Mouse (Mus musculus): ENCODE data around the gene Pde4d.

Pde4d gene

DNA sequence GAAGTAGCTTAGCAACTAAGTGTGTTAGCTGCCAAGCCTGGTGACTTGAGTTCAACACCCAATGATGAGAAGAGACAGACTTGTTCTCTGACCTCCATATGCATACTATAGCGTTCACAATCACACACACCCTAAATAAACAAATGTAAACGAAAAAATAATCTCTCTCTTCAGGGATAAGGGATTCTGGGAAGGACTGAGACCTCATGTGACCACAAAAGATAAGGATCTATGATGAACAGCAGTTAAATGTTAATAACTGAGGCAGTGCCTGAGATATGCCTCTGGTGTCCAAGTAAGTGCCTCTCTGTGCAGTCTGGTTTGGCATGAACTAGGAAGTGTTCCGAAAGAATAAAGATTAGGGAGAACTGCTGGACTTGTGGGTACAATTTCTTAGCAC, 1243.1 kb downstream of the Pde4d start:
- in situ Hi-C loops (cut with MboI; ENCODE audit: unreplicated experiment in 2 of 2) = no loop called here

DNA sequence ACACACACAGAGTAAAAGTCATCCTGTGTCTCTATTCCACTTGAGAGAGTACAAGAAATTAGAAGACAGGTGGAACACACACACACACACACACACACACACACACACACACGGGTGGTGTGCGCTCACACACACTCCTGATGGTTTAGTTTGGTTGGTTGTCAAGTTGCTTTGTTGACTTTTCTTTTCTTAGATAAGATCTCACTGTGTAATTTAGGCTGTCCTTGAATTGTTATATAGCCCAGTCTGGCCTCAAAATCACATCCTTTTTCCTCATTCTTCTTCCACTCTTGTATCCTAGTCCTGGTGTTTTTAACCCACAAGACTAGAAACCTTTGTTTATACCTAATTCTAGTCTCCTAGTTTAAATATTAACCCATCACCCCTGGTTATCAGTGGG, 1244.0 kb downstream of the Pde4d start:
- in situ Hi-C loops (cut with MboI; ENCODE audit: unreplicated experiment in 2 of 2) = no loop called here

DNA sequence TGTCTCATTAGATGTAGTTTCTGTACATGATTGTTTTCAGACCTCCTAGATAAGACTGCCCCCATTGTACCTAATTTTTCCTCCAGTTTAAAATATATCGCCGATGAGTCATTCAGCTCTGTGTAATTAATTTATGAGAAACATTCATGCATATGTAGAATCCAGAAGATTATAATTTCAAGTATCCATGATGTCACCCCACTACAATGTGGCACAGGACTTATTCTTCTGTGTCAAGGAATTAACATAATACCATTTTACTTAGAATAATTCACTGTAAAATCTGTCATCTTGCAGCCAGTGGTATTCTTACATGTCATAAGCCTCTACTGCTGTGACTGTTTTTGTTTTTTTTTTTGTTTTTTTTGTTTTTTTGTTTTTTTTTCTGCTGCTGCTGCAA, 1244.5 kb downstream of the Pde4d start:
- in situ Hi-C loops (cut with MboI; ENCODE audit: unreplicated experiment in 2 of 2) = no loop called here

DNA sequence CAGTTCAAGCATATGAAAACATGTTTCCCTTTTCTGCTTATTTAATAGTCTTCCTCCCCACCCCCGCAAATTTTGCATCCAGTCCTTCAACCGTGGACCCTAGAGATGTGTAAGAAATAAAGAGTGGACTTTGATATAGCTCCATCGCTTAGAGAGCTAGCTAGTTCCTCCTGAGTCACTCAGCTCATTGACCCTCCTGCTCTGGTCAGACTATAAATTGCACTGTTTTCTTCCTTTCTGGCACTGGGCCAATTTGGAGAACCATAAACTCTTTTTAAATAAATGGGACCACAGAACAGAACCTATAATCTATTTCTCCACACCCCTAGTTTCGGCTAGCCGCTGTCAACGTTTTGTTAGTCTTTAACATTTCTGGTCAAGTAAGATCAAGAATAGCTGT, 1245.3 kb downstream of the Pde4d start:
- in situ Hi-C loops (cut with MboI; ENCODE audit: unreplicated experiment in 2 of 2) = no loop called here

DNA sequence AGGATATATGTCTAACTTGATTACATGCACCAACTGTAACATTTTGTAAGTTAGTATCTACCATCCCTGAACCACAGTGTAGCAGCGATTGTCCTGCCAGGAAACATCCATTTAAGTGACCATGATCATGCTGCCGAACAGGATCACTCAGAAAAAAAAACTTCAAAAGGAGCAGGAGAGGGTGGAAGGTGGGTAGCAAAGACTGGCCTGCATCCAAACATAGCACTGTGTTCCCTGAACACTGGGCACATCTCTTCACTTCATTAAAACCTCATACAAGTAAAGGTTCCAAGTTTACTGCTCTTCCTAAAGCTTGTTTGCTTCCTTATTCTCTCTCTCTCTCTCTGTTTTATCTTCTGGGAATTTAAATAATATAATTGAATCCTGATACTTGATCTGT, 1256.4 kb downstream of the Pde4d start:
- in situ Hi-C loops (cut with MboI; ENCODE audit: unreplicated experiment in 2 of 2) = no loop called here

DNA sequence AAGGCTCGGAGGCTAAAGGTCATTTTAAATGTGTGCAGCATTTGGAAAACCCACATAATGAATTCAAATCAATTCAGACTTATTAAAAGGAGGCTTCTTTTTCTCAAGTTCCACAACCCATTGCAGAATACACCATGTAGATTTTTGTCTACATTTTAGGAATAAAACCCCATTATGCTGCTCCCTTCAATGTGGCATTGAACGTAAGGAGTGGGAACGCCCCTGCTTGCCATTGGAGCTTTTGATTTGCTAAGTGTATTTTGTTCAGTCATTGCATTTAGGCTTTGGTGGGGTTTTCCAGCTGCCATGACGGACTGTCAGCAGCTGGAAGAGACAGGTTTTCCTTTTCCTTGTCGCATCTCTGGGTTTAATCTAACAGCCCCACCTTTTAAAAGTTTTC, 1256.8 kb downstream of the Pde4d start:
- in situ Hi-C loops (cut with MboI; ENCODE audit: unreplicated experiment in 2 of 2) = no loop called here

DNA sequence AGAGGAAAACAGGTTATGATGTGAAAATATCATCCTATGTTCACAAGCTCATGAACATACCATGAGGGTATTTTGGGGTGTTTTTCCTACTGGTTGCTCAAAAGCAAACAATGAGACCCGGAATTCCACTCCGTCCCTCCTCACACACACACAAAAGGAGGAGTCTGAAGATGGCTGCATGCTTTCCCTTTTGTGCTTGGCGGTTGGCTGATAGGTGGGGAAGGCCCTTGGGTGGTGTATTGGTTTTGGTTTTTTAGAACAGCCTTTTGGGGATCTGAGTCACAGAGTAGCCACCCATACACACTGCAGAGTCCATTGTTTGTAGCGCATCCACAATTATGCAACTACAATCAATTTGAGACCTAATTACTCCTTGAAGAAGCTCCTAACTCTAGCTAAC, 1257.4 kb downstream of the Pde4d start:
- in situ Hi-C loops (cut with MboI; ENCODE audit: unreplicated experiment in 2 of 2) = no loop called here

DNA sequence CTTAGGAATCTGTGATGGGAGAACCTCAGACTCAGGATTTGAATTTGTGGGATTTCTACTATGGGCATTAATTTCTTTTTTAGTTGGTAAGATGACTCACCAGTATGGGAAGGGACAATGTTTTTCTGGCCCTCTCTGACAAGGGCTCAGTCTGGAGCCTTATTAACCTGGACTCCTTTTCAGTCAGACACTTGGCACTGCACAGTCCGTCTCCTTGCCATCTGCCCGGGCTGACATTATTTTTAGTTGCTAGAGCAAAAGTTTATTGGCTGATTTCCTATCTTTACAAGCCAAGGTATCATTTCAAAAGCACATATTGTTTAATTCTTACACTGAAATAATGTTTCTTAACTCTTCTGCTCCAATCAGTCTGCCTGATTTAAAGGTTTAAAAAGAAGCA, 1258.6 kb downstream of the Pde4d start:
- in situ Hi-C loops (cut with MboI; ENCODE audit: unreplicated experiment in 2 of 2) = no loop called here

DNA sequence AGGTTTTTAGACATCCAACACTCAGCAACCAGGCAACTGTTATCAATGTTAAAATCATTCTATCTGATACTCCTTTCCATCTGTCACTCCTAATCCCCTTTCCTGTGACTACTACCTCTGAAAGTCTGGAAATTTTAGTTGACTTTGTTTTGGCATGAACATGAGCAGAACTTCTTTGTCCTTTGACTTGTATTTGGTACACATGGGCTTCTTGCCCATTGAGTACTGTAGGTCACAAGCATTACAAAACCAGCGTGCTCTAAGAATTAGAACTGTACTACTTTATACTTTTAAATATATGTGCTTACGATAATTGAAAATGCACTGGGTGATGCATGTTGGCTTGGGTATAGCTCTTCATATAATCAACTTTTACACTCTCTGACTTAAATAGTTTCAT, 1264.8 kb downstream of the Pde4d start:
- in situ Hi-C loops (cut with MboI; ENCODE audit: unreplicated experiment in 2 of 2) = no loop called here

DNA sequence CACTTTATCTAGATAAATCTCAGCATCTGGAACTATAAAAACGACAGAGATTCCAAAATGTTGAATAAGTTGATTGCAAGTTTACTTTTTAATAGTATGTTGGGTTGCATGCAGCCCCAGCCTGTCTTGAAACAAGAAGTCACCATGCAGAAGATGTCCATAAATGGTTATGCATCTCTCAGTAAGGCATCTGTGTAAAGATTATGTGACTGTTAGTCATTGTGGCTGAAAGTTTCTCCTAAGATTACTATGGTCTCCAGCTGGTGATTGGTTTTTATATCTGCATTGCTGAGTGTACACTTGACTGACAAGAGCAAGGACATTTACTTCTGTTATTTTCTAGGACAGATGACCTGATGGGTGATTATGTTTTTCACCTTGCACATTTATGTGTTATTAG, 1265.6 kb downstream of the Pde4d start:
- in situ Hi-C loops (cut with MboI; ENCODE audit: unreplicated experiment in 2 of 2) = no loop called here

DNA sequence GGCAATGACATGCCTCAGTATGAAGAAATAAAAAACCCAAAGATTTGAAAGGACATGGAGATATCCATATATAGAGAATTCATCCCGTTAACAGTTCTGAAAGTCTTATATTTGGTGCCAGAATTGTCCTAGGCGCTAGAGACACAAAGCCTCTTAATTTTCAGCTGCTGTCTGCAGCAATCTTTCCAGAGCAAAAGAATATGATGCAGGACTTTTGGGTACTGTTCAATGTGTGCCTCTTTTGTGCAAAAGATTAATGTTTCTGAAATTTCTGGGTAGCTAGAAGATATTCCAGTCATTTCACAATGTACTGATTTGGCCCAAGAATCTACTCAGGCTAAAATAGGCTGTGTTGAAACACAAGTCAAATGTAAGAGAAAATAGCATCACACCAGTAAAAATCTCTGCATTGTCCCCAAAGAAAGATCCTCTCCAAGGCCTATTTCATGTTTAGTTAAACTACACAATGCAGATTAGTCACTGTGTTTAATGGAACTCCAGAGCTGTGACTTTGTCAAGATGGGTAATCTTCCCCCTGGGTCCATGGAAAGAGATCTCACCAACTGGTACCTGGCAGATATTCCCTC, 1270.5 kb downstream of the Pde4d start:
- in situ Hi-C loops (cut with MboI; ENCODE audit: unreplicated experiment in 2 of 2) = no loop called here

DNA sequence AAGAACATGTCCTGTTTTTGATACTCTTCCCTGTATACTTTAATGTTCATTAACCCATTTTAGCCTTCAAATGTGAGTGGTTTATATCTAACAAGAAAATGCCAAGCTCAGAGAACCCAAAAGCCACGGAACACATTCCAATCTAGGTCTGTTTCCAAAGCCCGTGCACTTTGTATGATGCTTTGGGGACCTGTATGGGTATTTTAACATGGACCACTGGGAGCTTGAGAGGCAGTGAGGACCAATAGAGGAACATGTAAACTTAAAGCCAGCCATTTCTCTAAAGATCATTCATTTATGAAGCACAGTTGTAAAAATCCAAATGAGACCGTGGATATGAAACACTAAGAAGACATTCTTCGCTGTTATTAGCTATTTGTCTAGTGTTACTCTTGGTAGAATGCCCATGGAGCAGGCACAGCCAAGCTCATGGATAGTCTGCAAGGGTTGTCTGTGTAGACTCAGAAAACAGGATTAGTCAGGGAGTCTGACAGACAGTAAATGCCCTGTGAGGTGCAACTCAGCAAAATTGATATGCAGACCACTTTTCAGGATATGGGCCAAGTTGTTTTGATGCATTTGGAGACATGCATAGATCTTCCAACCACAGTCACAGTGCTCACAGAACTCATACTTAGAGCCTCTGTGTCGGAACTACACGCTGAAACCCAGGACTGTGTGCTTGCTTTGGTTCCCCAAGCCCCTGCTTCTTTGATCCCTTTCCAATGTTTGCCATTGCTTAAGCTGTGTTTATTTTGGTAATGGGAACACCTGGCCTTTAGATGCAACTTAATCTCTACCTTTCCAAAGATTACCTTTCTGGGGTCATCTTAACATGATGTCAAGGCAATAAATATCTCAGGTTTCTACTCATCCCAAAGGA, 1272.7 kb downstream of the Pde4d start:
- in situ Hi-C loops (cut with MboI; ENCODE audit: unreplicated experiment in 2 of 2) = no loop called here

DNA sequence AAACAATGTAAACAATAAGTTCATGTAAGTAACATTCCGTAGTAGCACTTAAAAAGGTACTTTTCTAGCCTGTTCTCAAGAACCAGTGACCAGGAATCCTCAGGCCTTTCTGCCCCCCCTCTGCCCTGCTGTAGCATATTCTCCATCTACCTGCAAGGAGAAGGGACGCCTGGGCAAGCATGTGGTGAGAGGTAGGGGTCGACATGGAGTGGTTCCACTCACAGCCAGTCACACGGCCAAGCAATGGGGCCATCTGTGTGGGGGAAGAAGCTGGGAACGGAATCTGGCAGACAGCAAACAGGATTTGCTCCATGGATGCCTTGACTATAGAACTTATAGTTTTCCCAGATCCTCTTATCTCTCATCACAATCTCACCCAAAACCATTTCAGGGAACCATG, 1277.6 kb downstream of the Pde4d start:
- in situ Hi-C loops (cut with MboI; ENCODE audit: unreplicated experiment in 2 of 2) = loop anchor here in 1 of 2 experiments (25.0 kb wide), 1 partner anchor 1065 kb away; no protein-coding TSS in a partner anchor

DNA sequence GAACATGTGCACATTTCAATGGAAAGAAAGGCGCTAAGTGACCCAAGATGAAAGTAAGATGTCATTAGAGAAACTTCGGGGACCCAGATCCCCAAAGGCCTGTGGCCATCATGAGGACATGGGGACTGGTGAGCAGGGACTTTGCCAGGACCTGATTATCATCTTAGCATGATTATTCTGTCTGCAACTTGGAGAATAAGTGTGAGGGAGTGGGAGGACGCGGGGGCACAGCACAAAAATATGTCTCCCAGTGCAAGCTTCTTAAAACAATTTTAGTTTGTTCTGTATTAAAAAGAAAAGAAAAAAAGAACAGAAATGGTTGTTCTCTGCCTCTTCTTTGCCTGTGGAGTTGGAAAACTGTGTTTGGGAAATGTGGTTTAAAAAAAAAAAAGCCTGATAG, 1279.9 kb downstream of the Pde4d start:
- in situ Hi-C loops (cut with MboI; ENCODE audit: unreplicated experiment in 2 of 2) = loop anchor here in 1 of 2 experiments (25.0 kb wide), 1 partner anchor 1067 kb away; no protein-coding TSS in a partner anchor

DNA sequence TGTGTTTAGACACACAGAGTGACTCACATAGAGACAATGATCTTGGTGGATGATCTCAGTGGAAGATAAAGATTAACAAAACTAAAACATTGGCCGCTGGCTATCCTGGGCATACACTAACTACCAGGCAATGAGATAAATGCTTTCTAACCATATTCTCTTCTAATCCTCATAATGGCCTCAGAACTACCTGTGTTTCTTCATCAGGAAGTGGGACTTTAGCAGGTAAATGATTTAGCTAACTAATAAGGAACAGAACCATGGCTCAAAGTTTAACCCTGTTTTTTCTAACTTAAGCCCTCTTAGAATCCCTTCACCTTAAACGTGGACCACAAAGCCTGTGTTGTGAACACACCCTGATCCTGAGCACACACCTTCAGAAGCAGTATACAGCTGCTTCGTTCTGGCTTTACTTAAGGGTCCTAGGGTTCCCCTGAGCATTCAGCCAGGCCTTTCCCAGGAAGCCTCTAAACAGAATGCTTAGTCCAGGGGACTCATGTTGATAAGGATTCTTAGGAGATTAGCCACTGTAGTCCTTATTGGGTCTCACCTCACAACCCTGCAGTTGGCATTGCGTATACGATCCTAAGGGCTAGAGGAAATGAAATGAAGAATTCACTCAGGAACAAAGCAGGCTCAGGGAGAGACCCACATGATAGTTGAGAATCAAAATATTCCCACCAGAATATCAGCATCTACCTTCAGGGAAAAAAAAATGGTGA, 1283.1 kb downstream of the Pde4d start:
- in situ Hi-C loops (cut with MboI; ENCODE audit: unreplicated experiment in 2 of 2) = loop anchor here in 1 of 2 experiments (25.0 kb wide), 1 partner anchor 1071 kb away; no protein-coding TSS in a partner anchor

DNA sequence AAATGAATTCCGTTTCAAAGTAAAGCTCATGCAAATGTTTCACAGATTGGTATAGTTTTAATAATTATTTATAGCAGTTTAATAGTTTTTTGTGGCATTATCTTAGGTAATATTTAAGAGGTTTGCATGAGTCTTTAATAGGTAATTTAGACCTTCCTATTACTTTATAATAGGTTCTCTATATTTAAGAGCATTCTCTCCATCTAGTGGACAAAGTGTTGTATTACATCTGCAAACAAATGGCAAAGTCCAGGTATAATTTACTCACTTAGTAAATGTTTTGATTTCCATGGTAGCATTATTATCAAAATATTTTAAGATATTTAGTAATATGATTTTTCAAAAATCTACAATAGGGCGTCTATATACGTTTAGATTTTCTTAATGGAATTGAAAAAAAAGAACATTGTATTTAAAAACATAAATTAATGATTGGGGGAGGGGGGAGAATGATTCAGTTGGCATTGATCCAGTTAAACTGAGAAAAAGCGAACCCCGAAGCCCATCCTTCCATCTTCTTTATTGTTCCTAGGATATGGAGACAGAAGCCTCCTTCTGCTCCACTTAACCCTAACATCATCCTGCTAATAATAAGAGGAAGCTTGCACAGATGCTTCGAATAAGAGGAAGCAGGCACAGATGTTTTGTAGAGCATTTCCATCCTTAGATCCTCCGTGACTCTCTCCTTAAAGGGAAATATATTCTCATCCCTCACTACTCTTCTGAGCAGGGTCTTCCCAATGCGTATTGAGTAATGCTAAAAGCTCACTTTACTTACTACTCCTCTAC, 1286.7 kb downstream of the Pde4d start:
- in situ Hi-C loops (cut with MboI; ENCODE audit: unreplicated experiment in 2 of 2) = loop anchor here (5.0 to 25.0 kb wide), 3 partner anchors 504 to 1074 kb away; no protein-coding TSS in a partner anchor

DNA sequence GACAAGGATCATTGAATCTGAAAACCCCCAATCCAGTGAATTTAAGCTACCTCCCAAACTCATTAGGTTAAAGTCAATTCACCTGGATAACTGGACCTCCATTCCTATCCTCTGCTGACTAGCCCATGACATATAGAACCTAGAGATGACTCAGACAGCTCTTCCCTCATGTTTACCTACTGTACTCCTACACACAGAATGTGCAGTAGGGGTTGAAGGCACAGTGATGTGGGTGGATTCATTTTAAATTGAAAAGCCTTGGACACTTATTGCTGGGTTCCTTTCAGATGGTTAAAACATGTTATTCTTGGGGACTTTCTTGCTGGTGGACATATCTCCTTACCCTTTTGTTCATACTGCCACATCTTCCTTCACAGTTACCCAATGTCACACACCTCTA, 1296.7 kb downstream of the Pde4d start:
- in situ Hi-C loops (cut with MboI; ENCODE audit: unreplicated experiment in 2 of 2) = loop anchor here in 1 of 2 experiments (25.0 kb wide), 1 partner anchor 1084 kb away; no protein-coding TSS in a partner anchor

DNA sequence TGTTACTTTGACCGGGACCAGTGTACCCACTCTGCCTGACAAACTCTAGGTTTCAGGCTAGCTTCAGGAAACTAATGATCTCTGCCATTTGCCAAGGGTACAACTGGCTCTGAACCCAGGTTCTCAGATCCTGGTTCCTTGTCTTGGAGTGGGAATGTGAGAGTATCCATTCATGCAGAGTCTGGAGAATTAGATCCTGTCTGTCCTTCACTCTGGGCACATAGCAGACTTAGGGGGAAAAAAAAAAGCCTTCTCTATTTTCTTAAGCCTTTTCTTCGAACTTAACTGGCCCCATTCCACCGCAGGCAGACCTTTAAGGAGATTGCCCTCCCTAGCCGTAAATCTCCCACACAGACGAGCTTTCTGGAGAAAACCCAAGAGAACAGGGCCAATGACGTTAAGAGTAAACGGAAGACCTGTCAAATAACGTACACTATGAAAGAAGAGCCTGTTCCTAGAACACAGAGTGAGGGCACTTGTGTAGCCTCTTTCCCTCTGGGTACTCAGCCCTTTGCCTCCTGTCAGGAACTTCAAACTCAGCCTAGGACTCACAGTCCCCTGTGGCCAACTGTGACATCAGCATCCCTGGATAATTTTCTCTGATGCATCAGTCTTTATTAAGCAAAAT, 1302.6 kb downstream of the Pde4d start:
- in situ Hi-C loops (cut with MboI; ENCODE audit: unreplicated experiment in 2 of 2) = no loop called here

DNA sequence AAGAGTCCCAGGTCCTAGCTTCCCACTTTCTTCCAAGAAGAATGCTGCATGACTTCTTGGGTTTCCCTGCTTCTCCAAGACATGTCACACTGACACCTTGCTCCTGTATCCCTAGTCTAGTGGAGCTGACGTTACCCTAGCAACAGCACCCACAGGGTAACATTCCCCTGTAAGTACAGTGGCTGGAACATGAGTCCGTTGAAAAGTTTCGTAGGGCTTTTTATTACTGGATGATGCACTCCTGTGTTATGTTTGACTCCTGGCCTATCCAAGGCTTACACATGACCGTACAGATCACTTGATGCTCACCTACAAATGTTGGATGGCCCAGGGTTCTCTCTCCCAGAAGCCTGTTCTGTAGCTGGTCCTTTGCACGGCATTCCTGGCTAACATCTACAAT, 1307.1 kb downstream of the Pde4d start:
- in situ Hi-C loops (cut with MboI; ENCODE audit: unreplicated experiment in 2 of 2) = no loop called here

DNA sequence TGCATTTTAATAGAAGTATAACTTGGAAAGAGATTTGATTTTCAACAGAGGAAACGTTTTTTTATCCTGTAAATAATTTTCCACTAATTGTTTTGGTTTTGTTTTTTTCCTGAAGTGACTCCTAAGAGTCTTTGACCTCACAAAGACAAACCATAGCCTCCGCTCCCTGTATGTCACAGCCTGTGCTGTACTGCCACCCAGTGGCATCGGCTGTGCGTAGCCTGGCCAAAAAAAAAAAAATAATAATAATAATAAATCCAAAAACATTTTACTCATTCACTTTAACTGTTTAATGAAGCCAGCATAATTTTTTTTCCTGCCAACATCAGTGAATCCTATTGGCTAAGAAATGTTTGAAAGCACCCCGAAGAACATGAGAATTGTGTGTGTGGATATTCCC, 1309.5 kb downstream of the Pde4d start:
- in situ Hi-C loops (cut with MboI; ENCODE audit: unreplicated experiment in 2 of 2) = no loop called here

Data from v-Abl transformed pro-B cells (cell line).